Mouse (Mus musculus) ES-E14 (cell line): ENCODE measurements around the gene Gmfb. TPM values are rescaled to one million over a fixed set of nuclear protein-coding genes. Genes with fewer than 3 reads are reported as not detected.
A peak's percentile ranks its signal among the peaks of the same experiment; 100 is the strongest.

Experiments
- DNase-seq: peaks from one replicate; pipeline ENCODE4 v3.0.0-alpha.2; 2013; ENCODE audit warnings: low read depth, low spot score
- H3K27ac ChIP-seq: 2 replicates; pipeline ENCODE4 v1.5.1; 2012; ENCODE audit warnings: low read depth, mild to moderate bottlenecking, low read length, moderate library complexity, mixed read lengths; ENCODE audit not compliant: poor library complexity, insufficient read depth, severe bottlenecking
- H3K36me3 ChIP-seq: 2 replicates; pipeline ENCODE4 v1.6.1; 2012; ENCODE audit warnings: mild to moderate bottlenecking, low read length, moderate library complexity, mixed read lengths; ENCODE audit not compliant: control insufficient read depth, poor library complexity, insufficient read depth, severe bottlenecking
- H3K4me1 ChIP-seq, 2 experiments: fragments of 150-350 bp in 1 of 2; sonication (generic) in 1 of 2; 2 replicates each; pipeline ENCODE4 v1.6.1; 2012; ENCODE audit warnings: low read length in 2 of 2, mild to moderate bottlenecking in 1 of 2, mixed read lengths in 1 of 2; ENCODE audit not compliant: control insufficient read depth in 2 of 2, insufficient read depth in 2 of 2, poor library complexity in 1 of 2
- H3K4me3 ChIP-seq, 2 experiments: fragments of 150-350 bp in 1 of 2; sonication (generic) in 1 of 2; 2 replicates each; pipeline ENCODE4 v1.5.1; 2012; ENCODE audit warnings: low read length in 2 of 2, low read depth in 1 of 2, mild to moderate bottlenecking in 1 of 2, mixed read lengths in 1 of 2; ENCODE audit not compliant: insufficient read depth in 1 of 2, poor library complexity in 1 of 2, severe bottlenecking in 1 of 2
- H3K9ac ChIP-seq: 2 replicates; pipeline ENCODE4 v1.6.1; 2012; ENCODE audit warnings: low read depth, mild to moderate bottlenecking, low read length, mixed read lengths; ENCODE audit not compliant: poor library complexity, insufficient read depth, severe bottlenecking
- H3K9me3 ChIP-seq: fragments of 150-350 bp; sonication (generic); 2 replicates; pipeline ENCODE4 v1.6.1; 2012; ENCODE audit warnings: low read depth, mild to moderate bottlenecking, low read length; ENCODE audit not compliant: control insufficient read depth, insufficient read depth
- CHD2 ChIP-seq: IDR thresholded peaks from 2 replicates; pipeline ENCODE4 v1.6.1; 2014; ENCODE audit warnings: mild to moderate bottlenecking, low read depth, low read length, inconsistent platforms
- HCFC1 ChIP-seq: IDR thresholded peaks from 2 replicates; pipeline ENCODE4 v1.6.1; 2012; ENCODE audit warnings: low read length, inconsistent platforms, borderline replicate concordance; ENCODE audit not compliant: insufficient read depth
- MAFK ChIP-seq: IDR thresholded peaks from 2 replicates; pipeline ENCODE4 v1.6.1; 2014; ENCODE audit warnings: mild to moderate bottlenecking, low read depth, low read length, inconsistent platforms; ENCODE audit not compliant: insufficient read depth
- ZC3H11A ChIP-seq: IDR thresholded peaks from 2 replicates; pipeline ENCODE4 v1.6.1; 2012; ENCODE audit warnings: low read depth, mild to moderate bottlenecking, inconsistent platforms, low read length, borderline replicate concordance
- ZNF384 ChIP-seq: IDR thresholded peaks from 2 replicates; pipeline ENCODE4 v1.6.1; 2012; ENCODE audit warnings: low read depth, low read length, inconsistent platforms
- in situ Hi-C, 2 experiments: fragments of 600-800 bp; cut with MboI; formaldehyde crosslinking; loops; one replicate each; pipeline ENCODE4 v1.15.1; 2025; ENCODE audit warnings: low sequenced_read_pairs in 2 of 2, inconsistent platforms in 1 of 2; ENCODE audit not compliant: unreplicated experiment in 2 of 2
- total RNA-seq: library from RNA; depleted of rRNA; stranded (reverse); fragments of 300-350 nt; gene quantifications from 2 replicates; pipeline ENCODE4 v1.2.3, GENCODE M21; 2012

Gmfb gene
- total RNA-seq, 1 experiment = 26.9 TPM

- Histone ChIP-seq H3K9ac (peak within 1 kb of the TSS; percentile 76), H3K4me3 (peak within 1 kb of the TSS; percentile 77 to 82), H3K4me1 (no peaks in the 10 kb centered on the region), H3K27ac (no peak within 1 kb of the TSS), H3K9me3 (no peaks in the 10 kb centered on the region), H3K36me3 (no peaks in the 10 kb centered on the region)
- TF ChIP-seq CHD2 (no peak), ZC3H11A (no peak), MAFK (no peak), ZNF384 (no peak), HCFC1 (no peak)
- in situ Hi-C loops = no loop called here
- peak; percentile 80 for DNase-seq
Observed at GRCm38 (mm10) chr14:46831837-46832333, 9.8 kb upstream of the Gmfb start, which contains the start of gene Cgrrf1. Gene Cgrrf1 (plus strand): TSS chr14:46832125.

GRCm38 (mm10) chr14:46831295-46831694 is 9.3 kb upstream of the Gmfb start:
- H3K4me3 ChIP-seq = peak overlapping the region; percentile 77 to 82; a peak in 3 of 4 replicates
- no peak for DNase-seq
- H3K9ac ChIP-seq = peak overlapping the region; percentile 48; the same call in 1 of the 2 replicates

GRCm38 (mm10) chr14:46827430-46827829 is 5.4 kb upstream of the Gmfb start:
- no peak for DNase-seq
- Histone ChIP-seq H3K9me3 (peaks cover 10% of the 10 kb centered on the region), H3K4me3 (no peak overlapping the region), H3K9ac (no peak overlapping the region), H3K4me1 (no peaks in the 10 kb centered on the region), H3K27ac (no peak overlapping the region), H3K36me3 (no peaks in the 10 kb centered on the region)
- TF ChIP-seq HCFC1 (no peak), ZC3H11A (no peak), MAFK (no peak), CHD2 (no peak), ZNF384 (no peak)
- in situ Hi-C loops = no loop called here

More at GRCm38 (mm10) chr14:46831295-46831694, 9.3 kb upstream of the Gmfb start:
- Histone ChIP-seq H3K4me1 (no peaks in the 10 kb centered on the region), H3K36me3 (no peaks in the 10 kb centered on the region), H3K27ac (no peak overlapping the region), H3K9me3 (peaks cover 3% of the 10 kb centered on the region; the same call in 1 of the 2 replicates)
- in situ Hi-C loops = no loop called here
- TF ChIP-seq ZNF384 = no peak
- TF ChIP-seq MAFK = no peak
- TF ChIP-seq CHD2 = no peak
- TF ChIP-seq ZC3H11A = no peak
- no peak for TF ChIP-seq HCFC1

- in situ Hi-C loops = no loop called here
- Histone ChIP-seq H3K4me3 (no peak overlapping the region), H3K4me1 (peaks cover 0 to 6% of the 10 kb centered on the region in 2 experiments; a peak in 1 of 4 replicates), H3K9me3 (peaks cover 10% of the 10 kb centered on the region), H3K9ac (no peak overlapping the region), H3K27ac (no peak overlapping the region), H3K36me3 (no peaks in the 10 kb centered on the region)
- TF ChIP-seq CHD2 (no peak), MAFK (no peak), ZC3H11A (no peak), ZNF384 (no peak), HCFC1 (no peak)
- no peak for DNase-seq
Observed at GRCm38 (mm10) chr14:46823996-46824395, 2.0 kb upstream of the Gmfb start.
